Mouse (Mus musculus) cerebellum, postnatal 36 days (tissue): ENCODE results near the gene Cldn34b4.

Experiments
- DNase-seq, 2 experiments: peaks; one replicate each; pipeline ENCODE4 v3.0.0; 2021 to 2022; ENCODE audit warnings: mixed read lengths in 2 of 2

Cldn34b4 gene

GRCm38 (mm10) chrX:76393050-76393449 lies at the start of gene Cldn34b4:
Gene Cldn34b4, plus strand, starts transcription at chrX:76393350.
- no peak for DNase-seq
